Mouse (Mus musculus): ENCODE measurements at regions not wholly inside any gene's neighbourhood (a gene's known extent, or its start where the extent isn't known, plus 50 kb on each side); places are given as distances from the start of the nearest gene placed in this dataset.
"Not testable (repeated sequence)": the region's sequence is repeated elsewhere in the genome, so short reads cannot be mapped to it uniquely, and the experiment has no call there.

DNA sequence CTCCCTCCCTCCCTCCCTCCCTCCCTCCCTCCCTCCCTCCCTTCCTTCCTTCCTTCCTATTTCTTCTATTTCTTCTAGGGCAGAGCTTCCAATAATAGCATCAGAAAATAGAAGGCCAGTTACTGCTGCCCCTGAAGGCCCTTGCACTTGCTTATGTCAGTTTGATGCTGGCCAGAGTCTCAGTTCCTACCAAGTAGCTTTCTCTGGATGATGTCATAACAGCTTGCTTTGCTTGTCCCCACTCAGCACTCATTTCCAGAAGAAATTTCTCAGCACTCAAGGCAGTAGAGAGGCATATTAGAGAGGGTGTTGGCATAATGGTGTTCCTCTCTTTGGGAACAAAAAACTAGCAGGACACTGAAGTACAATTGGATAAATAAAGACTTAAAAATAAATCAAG is 811.6 kb upstream of the 4930444P10Rik start:
- H3K4me1 ChIP-seq (ENCODE audit: insufficient read depth, low read length), result no peaks in the 10 kb centered on the region
- ATAC-seq, result no peak

DNA sequence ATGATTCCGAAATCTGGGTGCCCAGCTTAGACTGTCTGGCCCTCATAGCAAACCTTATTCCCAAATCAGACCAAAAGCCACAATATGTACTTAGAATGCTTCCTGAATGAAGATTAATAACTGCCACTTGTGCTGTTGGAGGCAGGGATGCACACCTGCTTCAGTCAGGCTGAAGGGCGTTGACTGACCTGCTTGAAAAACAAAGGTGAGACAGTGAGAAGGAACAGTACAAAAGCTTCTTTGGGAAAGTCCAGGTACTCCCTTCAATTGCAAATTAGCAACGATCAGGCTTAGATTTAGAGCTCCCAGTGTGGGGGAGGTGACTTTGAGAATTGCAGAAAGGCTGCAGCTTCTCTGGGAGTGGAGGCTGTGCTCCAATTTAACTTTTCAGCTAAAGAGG is 775.3 kb upstream of the 4930444P10Rik start:
- not testable (repeated sequence) for H3K4me3 ChIP-seq (ENCODE audit: low read length); ATAC-seq; H3K4me1 ChIP-seq (ENCODE audit: insufficient read depth, low read length); H3K9me3 ChIP-seq (ENCODE audit: low read length); H3K27me3 ChIP-seq (ENCODE audit: insufficient read depth, low read length); DNase-seq (ENCODE audit: low spot score); H3K4me2 ChIP-seq (ENCODE audit: low read depth, low read length); H3K36me3 ChIP-seq (ENCODE audit: insufficient read depth, low read length); H3K27ac ChIP-seq; H3K9ac ChIP-seq (replicated peaks; ENCODE audit: low read length)
- 78% methylated on average over 3 of the region's 3 CpGs for WGBS

More for the DNA sequence above, 811.6 kb upstream of the 4930444P10Rik start:
- Histone ChIP-seq H3K4me2 (ENCODE audit: low read depth, low read length) (no peak overlapping the region), H3K27me3 (ENCODE audit: insufficient read depth, low read length) (no peaks in the 10 kb centered on the region), H3K9ac (replicated peaks; ENCODE audit: low read length) (no peak overlapping the region), H3K9me3 (ENCODE audit: low read length) (no peaks in the 10 kb centered on the region), H3K27ac (no peak overlapping the region), H3K36me3 (ENCODE audit: insufficient read depth, low read length) (no peaks in the 10 kb centered on the region), H3K4me3 (ENCODE audit: low read length) (no peak overlapping the region)
- TF ChIP-seq CTCF (IDR thresholded peaks at IDR 0.05; ENCODE audit: low read depth), result no peak
- DNase-seq (ENCODE audit: low spot score), result no peak

DNA sequence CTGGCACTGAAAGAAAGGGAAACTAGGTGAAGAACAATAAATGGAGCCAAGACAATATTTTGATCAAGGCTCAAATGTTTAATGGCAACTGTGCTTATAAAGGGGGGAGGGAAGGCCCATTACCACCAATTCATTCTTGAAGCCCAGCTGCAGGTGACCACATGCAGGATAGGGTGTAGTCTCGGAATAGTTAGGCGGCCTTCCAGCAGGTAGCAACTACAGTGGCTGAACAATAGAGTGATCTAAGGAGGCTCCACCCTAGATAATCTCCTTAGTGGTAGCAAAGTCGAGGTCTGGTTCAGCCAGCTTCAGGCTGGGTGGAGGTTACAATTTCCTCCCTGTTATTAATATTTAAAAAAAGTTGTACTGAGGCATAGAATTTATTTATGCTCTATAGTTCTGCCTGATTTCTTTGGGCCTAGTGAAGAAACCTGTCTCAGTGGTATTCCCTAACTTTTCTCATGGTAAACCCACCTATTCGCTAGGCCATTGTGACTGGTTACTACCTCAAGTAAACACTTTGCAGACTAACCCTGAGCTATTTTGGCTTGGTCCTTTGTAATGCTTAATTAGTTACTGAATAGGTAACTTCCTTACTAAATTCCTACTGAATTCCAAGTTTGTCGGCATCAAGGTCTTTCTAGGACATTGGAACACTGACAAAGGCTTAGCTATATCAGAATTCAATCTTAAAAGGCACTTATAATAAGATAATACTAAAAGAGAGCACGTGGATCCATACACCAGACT is 774.1 kb upstream of the 4930444P10Rik start:
- WGBS, result 82% methylated on average over 6 of the region's 6 CpGs

DNA sequence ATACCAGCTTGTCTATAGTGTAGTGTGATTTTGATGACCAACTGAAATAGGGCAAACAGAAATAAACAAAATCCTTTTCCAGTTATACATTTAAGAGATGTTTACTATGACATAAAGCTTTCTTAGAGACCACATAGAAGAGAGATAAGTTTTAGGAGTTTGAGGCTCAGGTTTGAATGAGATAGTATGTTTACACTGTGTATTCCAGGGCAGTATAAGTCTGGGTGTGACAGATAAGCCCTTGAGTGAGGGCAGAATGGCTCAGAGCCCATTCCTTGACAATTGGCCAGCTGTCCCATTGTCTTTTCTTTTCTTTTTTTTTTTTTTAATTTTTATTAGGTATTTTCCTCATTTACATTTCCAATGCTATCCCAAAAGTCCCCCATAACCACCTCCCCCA is 744.0 kb upstream of the 4930444P10Rik start:
- no peaks in the 10 kb centered on the region for H3K36me3 ChIP-seq (ENCODE audit: insufficient read depth, low read length)
- no peak overlapping the region for H3K4me3 ChIP-seq (ENCODE audit: low read length)
- H3K9me3 ChIP-seq (ENCODE audit: low read length), result no peaks in the 10 kb centered on the region
- H3K27ac ChIP-seq, result no peak overlapping the region
- DNase-seq (ENCODE audit: low spot score) (no peak), ATAC-seq (no peak)
- no peak overlapping the region for H3K4me2 ChIP-seq (ENCODE audit: low read depth, low read length)
- H3K27me3 ChIP-seq (ENCODE audit: insufficient read depth, low read length), result no peaks in the 10 kb centered on the region
- H3K4me1 ChIP-seq (ENCODE audit: insufficient read depth, low read length), result no peaks in the 10 kb centered on the region
- no peak for TF ChIP-seq CTCF (IDR thresholded peaks at IDR 0.05; ENCODE audit: low read depth)
- no peak overlapping the region for H3K9ac ChIP-seq (replicated peaks; ENCODE audit: low read length)

More for the DNA sequence above, 774.1 kb upstream of the 4930444P10Rik start:
- H3K4me1 ChIP-seq (ENCODE audit: insufficient read depth, low read length); H3K9ac ChIP-seq (replicated peaks; ENCODE audit: low read length); DNase-seq (ENCODE audit: low spot score); H3K36me3 ChIP-seq (ENCODE audit: insufficient read depth, low read length); H3K4me2 ChIP-seq (ENCODE audit: low read depth, low read length); H3K4me3 ChIP-seq (ENCODE audit: low read length); H3K9me3 ChIP-seq (ENCODE audit: low read length); ATAC-seq; H3K27ac ChIP-seq; H3K27me3 ChIP-seq (ENCODE audit: insufficient read depth, low read length): not testable (repeated sequence)

DNA sequence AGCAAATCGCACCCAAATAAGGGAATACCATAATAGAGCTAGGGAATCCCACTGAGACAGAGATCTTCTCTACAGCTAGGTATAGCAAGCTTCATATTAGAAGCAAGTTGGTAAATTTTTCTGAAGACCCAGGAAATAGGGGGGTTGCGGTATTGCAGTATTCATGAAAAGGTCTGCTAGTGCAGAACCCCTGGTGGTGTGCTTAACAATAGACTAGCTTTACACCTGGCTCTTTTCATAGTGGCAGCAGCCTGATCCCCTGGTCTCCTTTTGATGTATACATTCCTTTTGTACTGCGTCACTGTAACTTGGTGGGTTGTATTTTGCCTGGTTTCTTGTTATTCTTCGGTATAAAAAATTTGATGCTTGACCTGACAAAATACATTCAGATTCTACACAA is 731.6 kb upstream of the 4930444P10Rik start:
- not testable (repeated sequence) for H3K27ac ChIP-seq; H3K9ac ChIP-seq (replicated peaks; ENCODE audit: low read length); H3K4me1 ChIP-seq (ENCODE audit: insufficient read depth, low read length); H3K4me2 ChIP-seq (ENCODE audit: low read depth, low read length); H3K36me3 ChIP-seq (ENCODE audit: insufficient read depth, low read length); H3K9me3 ChIP-seq (ENCODE audit: low read length); H3K4me3 ChIP-seq (ENCODE audit: low read length); H3K27me3 ChIP-seq (ENCODE audit: insufficient read depth, low read length); DNase-seq (ENCODE audit: low spot score); ATAC-seq
- WGBS, result 71% methylated on average over 4 of the region's 4 CpGs

DNA sequence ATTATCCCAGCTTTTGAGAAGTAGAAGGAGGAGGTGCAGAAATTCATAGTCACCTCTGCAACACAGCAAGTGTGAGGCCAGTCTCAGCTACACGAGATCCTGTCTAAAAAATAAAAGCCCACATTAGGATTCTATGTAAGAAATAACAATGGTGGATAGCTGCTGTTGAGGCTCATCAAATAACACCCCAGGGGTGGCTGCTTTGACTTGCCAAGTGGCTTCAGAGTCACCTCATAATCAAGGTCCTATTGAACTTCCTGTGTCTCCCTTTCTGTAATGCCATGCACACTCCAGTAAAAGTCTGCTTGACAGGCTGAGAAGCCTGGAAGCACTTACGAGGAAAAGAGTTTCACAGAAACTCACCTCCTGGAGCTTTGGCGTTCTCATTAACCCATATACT is 730.9 kb upstream of the 4930444P10Rik start:
- 54% methylated on average over 3 of the region's 3 CpGs for WGBS
- no peak for TF ChIP-seq CTCF (IDR thresholded peaks at IDR 0.05; ENCODE audit: low read depth)
- no peak for DNase-seq (ENCODE audit: low spot score)
- Histone ChIP-seq H3K4me2 (ENCODE audit: low read depth, low read length) (no peak overlapping the region), H3K27me3 (ENCODE audit: insufficient read depth, low read length) (no peaks in the 10 kb centered on the region), H3K9me3 (ENCODE audit: low read length) (no peaks in the 10 kb centered on the region), H3K4me1 (ENCODE audit: insufficient read depth, low read length) (no peaks in the 10 kb centered on the region), H3K9ac (replicated peaks; ENCODE audit: low read length) (no peak overlapping the region), H3K4me3 (ENCODE audit: low read length) (no peak overlapping the region), H3K27ac (no peak overlapping the region), H3K36me3 (ENCODE audit: insufficient read depth, low read length) (no peaks in the 10 kb centered on the region)
- ATAC-seq, result no peak

DNA sequence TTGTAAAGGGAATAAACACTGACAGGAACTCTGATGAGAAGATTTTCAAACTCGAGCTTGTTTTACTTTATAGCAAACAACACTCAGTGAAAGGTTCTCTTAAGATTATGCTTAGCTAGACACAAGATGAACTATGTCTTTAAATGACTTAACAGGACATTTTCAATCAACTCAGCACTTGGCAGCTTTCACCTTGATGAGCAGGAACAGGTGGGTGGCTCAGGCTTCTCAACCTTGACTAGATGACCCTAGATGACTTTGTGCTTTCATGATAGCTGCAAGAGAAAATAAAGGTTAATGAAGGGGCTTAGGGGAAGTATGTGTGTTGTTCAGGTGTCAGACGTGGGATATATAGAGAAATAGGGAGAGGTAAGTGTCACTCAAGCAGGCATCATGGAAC is 728.1 kb upstream of the 4930444P10Rik start:
- Histone ChIP-seq H3K36me3 (ENCODE audit: insufficient read depth, low read length) (no peaks in the 10 kb centered on the region), H3K9ac (replicated peaks; ENCODE audit: low read length) (no peak overlapping the region), H3K27me3 (ENCODE audit: insufficient read depth, low read length) (no peaks in the 10 kb centered on the region), H3K4me2 (ENCODE audit: low read depth, low read length) (no peak overlapping the region), H3K4me3 (ENCODE audit: low read length) (no peak overlapping the region), H3K9me3 (ENCODE audit: low read length) (no peaks in the 10 kb centered on the region), H3K4me1 (ENCODE audit: insufficient read depth, low read length) (no peaks in the 10 kb centered on the region), H3K27ac (no peak overlapping the region)
- 73% methylated on average over 2 of the region's 2 CpGs for WGBS
- no peak for DNase-seq (ENCODE audit: low spot score)
- no peak for ATAC-seq
- TF ChIP-seq CTCF (IDR thresholded peaks at IDR 0.05; ENCODE audit: low read depth), result no peak

Measured in hindbrain, postnatal 0 days (tissue).